Mouse (Mus musculus) urinary bladder, adult 2 months (tissue): ENCODE results near the gene Tnrc6c. TPM values are rescaled to one million over a fixed set of nuclear protein-coding genes. Genes with fewer than 3 reads are reported as not detected.

Source experiments
- DNase-seq: peaks from one replicate; pipeline ENCODE4 v3.0.0; 2022; ENCODE audit warnings: low spot score
- polyA plus RNA-seq: library from polyadenylated mRNA; depleted of rRNA; stranded (reverse); fragments of >200 nt; gene quantifications from 2 replicates; pipeline ENCODE4 v1.2.3, GENCODE M21; 2012; rRNA removed

Gene Tnrc6c
- polyA plus RNA-seq: 11.9 and 19.1 TPM in 2 replicates

DNA sequence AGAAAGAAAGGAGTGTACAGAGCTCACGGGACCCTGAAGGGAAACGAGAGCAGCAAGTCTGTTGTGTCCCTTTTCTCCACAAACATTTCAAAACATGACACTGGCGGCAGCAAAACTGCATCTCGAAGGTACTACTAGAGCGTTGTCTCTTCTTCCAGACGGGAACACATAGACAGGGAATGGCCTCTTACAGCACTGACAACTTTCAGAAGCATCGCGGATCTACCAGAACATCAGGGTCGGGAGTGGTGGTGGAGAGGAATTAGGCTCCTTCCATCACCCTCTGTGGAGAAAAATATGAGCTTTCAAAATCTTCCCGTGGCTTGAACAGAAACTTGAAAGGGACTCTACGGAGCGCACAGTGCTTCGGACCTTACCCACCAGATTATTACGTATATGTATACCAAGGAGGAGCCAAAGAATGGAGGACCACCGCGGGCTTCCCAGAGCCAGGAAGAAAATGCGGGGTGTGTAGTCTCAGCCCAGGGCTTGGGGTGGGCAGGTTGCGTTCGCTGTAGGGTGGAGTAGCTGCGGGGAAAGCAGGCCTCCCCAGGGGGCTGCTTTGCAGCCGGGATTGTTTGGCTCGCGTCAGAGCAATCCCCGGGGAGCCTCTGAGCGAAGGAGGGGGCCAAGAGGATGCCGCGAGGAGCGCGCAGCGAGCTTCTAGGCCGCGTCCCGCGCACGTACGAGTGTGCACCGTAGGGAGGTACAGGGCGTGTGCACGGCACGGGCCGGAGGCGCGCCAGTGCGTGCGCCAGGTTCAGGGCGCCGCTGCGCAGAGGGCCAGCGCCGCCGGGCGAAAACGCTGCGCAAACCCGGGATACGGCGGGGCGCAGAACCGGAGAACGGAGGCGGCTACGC is at the start of gene Tnrc6c:
TSS of gene Tnrc6c (plus strand) at position 799 of the 861 bp plus-strand sequence.
- no peak for DNase-seq

GRCm38 (mm10) chr11:117606137-117606536 is 48.0 kb upstream of the Tnrc6c start:
- DNase-seq: no peak

DNA sequence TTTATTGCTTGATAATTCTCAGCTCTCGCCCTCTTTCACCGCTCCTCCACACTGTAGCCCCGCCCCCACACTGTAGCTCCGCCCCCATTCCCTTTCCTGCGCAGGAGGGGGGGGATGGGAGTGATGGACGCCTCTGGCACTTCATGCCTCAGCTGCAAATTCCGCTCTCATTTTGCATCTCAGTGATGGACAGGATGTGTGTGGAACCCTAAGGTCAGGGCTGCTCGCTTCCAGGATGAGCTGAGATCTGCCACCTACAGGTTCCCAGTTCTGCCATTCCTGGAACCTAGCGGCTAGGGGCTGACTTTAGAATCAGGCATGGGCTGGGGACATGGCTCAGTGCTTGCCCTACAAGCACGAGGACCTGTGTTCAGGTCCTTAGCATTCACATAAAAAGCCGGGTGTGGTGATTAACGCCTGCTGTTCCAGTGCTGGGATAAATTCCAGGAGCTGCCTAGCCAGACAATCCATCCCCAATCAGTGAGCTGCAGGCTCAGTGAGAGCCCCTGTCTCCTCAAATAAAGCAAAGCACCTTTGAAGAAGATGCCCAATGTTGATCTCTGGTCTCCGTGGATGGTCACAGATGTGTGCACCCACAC is 47.4 kb upstream of the Tnrc6c start:
- DNase-seq: no peak

DNA sequence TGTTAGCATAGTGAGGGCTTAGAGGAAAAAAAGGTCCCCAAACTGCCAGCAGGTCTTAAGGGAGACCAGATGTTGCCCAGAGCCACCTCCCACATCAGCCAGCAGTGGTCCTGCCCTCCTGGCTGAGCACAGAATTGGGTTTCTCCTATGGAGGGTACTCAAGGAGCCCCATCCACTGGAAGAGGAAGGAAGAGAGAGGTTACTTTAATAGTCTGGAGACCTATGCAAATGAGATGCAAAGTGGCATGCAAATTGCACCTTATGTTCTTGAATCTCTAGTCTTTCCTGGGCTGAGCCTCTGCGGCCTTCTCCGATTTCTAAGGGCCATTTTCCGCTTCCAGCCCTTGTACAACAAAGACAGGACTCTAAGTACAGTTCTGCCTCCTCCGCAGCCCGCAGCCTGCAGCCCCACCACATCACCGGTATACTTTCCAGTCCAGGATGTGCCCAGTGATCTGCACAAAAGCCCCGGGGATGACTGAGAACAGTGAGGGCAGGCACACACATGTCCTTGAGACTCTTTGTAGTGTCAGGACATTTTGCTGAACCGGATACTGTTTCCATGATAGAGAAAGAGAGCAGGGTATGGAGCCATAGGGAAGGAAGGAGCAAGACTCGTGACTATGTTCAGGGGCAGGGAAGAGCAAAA is 45.8 kb upstream of the Tnrc6c start:
- no peak for DNase-seq

- DNase-seq: no peak
These were observed 45.1 kb upstream of the Tnrc6c start for GRCm38 (mm10) chr11:117608976-117609375.

GRCm38 (mm10) chr11:117610589-117610988 is 43.5 kb upstream of the Tnrc6c start:
- DNase-seq: no peak

GRCm38 (mm10) chr11:117611068-117611467 is 43.0 kb upstream of the Tnrc6c start:
- DNase-seq: no peak

GRCm38 (mm10) chr11:117611860-117612259 is 42.2 kb upstream of the Tnrc6c start:
- DNase-seq: no peak

- no peak for DNase-seq
These were observed 41.2 kb upstream of the Tnrc6c start for GRCm38 (mm10) chr11:117612885-117613284.

GRCm38 (mm10) chr11:117617368-117617908 is 36.7 kb upstream of the Tnrc6c start:
- DNase-seq: no peak

DNA sequence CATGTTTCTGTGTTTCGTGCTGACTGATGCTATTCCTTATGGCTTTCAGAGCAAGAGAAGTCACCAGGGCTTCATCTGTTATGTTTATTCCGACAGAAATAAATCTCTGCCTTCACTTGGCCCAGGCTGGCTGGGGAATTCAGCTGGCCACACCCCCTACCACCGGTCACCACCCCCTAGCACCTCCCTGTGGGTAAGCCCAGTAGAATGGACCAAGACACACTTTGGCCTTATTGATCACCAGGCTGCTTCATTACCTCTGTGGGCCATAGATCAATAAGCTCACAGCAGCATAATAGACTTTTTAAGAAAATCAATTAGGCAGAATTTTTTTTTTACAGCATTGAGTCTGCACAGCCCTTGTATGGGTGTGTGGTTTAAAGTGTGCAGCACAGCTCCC is 35.9 kb upstream of the Tnrc6c start:
- no peak for DNase-seq

- DNase-seq: no peak
These were observed 35.3 kb upstream of the Tnrc6c start for GRCm38 (mm10) chr11:117618774-117619173.

DNA sequence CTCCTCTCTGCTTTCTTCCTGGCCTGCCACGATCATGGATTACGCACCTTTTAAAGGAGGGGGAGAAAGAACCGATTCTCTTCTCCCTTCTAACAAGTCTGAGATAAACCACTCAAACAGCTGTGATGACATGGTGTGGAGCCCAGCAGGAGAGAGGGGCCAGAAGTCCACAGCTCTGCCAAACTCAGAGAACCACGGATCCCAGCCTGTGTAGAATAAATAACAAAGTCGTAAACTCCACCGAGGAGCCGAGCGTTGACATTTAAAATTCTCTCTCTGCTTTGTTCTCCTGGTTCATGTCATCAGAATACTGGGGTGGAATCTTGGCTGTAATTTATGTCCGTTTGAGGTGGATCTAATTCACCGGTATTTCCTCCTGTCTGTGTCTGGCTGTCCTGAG is 34.5 kb upstream of the Tnrc6c start:
- no peak for DNase-seq

- DNase-seq: no peak
These were observed 28.9 kb upstream of the Tnrc6c start for GRCm38 (mm10) chr11:117625196-117625595.

DNA sequence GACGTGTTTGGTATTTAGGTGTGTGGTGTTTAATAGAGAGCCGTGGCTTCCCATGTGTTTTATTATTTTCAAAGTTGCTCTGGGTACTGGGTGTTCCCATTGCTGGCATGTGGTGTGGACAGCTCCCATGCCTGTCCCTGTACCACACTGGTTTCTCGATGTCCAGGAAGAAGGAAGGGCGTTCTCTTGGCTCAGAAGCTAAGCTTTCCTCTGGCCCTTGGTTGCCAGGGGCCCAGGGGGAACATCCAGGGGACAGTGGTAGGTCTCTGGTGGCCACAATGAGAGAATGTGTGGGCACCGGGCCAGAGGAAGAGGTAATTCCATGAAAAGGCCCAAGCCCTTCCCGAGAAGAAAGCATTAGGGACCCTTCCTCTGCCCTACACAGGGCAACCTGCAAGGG is 27.5 kb upstream of the Tnrc6c start:
- DNase-seq: no peak

DNA sequence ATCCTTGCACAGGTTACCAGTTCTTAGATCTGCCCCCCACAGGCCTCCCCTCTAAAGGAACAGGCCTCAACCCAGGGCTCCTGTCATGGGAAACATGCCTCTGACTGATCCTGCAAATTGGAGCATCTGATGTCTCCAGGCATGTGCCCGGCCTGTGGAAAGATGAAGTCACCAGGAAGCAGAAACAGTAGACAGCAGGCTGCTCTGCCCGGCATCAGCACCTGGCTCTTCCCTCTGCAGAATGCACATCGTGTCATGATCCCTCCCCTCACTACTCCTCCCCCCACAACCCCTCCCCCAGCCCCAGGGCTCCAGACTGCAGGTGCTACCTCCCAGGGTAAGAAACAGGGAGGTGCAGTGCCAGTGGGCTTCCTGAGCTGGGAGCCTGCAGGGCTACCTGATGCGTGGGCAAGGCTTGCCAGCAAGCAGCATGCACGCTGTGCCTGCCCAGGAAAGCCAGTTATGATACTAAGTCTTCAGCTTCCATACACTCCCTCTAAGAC is 27.0 kb upstream of the Tnrc6c start:
- DNase-seq: no peak

DNA sequence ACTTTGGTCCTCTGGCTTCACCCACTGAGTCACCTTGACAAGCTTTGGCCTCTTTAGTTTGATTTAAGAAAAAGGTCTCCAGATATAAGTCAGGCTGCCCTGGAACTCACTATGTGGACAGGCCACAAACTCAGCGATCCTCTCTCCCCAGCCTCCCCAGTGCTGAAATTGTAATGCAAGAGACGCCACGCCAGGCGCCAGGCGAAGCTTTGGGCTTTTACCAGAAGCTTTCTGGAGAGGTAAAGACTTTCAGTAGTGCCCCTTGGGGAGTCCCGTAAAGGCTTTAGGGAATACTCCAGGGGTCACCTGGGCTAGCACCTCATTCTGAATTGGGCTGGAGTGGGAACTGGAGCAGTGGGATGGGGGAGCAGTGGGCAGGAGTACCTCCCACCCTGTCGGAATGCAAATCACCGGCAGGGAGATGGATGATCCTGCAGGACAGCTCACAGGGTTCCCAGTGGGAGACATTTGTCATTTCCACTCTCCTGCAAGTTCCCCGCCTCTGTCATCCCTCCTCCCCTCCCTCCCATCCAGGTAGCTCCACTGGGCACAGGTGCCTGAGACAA is 26.3 kb upstream of the Tnrc6c start:
- no peak for DNase-seq

DNA sequence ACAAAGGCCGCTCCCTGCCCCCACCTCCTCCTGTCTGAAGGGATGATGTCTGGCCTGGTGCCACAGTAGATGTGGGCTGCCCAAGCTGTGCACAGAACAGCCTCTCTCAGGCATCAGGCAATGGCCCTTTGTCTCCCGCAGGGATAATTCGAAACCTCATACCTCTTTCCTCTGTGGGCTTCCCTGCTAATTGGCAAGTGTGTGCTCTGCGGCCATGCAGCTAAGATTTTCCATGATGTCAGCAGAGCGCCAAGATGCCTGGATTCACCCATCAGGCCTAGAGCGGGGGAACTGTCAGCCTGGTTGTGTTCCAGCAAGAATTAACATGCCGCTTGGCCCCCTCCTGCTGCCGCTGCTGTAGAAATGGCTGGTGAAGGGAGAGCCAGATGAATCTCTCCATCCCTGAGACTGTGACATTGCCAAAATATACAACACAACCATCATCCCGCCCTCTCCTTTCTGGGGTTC is 25.7 kb upstream of the Tnrc6c start:
- DNase-seq: no peak

GRCm38 (mm10) chr11:117629865-117630264 is 24.2 kb upstream of the Tnrc6c start:
- no peak for DNase-seq

GRCm38 (mm10) chr11:117630868-117631565 is 23.1 kb upstream of the Tnrc6c start:
- DNase-seq: no peak

DNA sequence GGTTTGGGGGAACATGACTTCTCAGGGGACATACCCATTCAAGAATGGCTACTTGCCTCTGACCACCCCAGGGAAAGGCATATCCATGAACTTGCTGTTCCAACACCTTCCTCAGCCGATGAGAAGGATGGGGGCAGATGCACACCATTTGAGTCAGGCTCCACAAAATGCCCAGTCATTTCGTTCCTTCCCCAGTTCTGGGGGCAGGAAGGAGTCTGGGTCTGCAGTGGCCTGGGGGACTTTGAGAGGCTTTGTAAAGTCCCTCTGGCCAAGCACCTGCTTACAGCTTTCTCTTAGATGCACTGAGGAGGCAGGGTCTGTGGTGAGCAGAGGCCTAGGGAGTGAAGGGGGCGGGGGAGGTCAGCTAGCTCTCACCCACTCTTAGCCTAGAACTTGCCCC is 20.8 kb upstream of the Tnrc6c start:
- no peak for DNase-seq
